Mouse (Mus musculus) gastrocnemius, postnatal 14 days (tissue): Measurements from ENCODE around the gene Shq1. TPM values are rescaled to one million over a fixed set of nuclear protein-coding genes. Genes with fewer than 3 reads are reported as not detected.

Experiments
- total RNA-seq, 2 experiments: library from RNA; stranded (reverse); gene quantifications; 2 replicates each; pipeline ENCODE4 v1.2.3; 2021

Gene Shq1
- total RNA-seq, 2 experiments from 2014 or later, result 1.4 to 2.1 TPM

Other genes with a start within 250 kb of the Shq1 start
- gene Gxylt2, start 33.6 kb upstream of the Shq1 start, total RNA-seq, result 1 to 10 TPM; 1.6 to 3.3 TPM
- 10 to 100 TPM; 49.5 to 52.7 TPM for gene Ppp4r2, start 162.5 kb upstream of the Shq1 start, total RNA-seq